Mouse (Mus musculus) thymus, postnatal 10 days (tissue): Measurements from ENCODE around the gene Mrpl34.

ENCODE experiments used
- DNase-seq, 2 experiments: peaks; one replicate each; pipeline ENCODE4 v3.0.0; 2021; ENCODE audit warnings: low spot score in 2 of 2

The Mrpl34 gene

GRCm38 (mm10) chr8:71495811-71496210 lies 31.1 kb downstream of the Mrpl34 start:
- DNase-seq = no peak

- no peak for DNase-seq
These were observed 31.7 kb downstream of the Mrpl34 start for GRCm38 (mm10) chr8:71496481-71496880.

- DNase-seq = no peak
These were observed 32.4 kb downstream of the Mrpl34 start for GRCm38 (mm10) chr8:71497077-71497645.

- DNase-seq = no peak
These were observed 33.2 kb downstream of the Mrpl34 start for GRCm38 (mm10) chr8:71497881-71498501.

- DNase-seq = no peak
These were observed 34.3 kb downstream of the Mrpl34 start for GRCm38 (mm10) chr8:71498816-71499690.

GRCm38 (mm10) chr8:71504349-71504748 lies 39.6 kb downstream of the Mrpl34 start:
- DNase-seq = no peak

GRCm38 (mm10) chr8:71505326-71505725 lies 40.6 kb downstream of the Mrpl34 start:
- DNase-seq = no peak

- no peak for DNase-seq
These were observed 41.2 kb downstream of the Mrpl34 start for GRCm38 (mm10) chr8:71505979-71506378.

GRCm38 (mm10) chr8:71507589-71508104 lies 42.9 kb downstream of the Mrpl34 start:
- peak; percentile 59 to 69 for DNase-seq

GRCm38 (mm10) chr8:71509316-71509715 lies 44.6 kb downstream of the Mrpl34 start:
- DNase-seq = no peak

- DNase-seq = no peak
These were observed 46.9 kb downstream of the Mrpl34 start, which contains the start of gene Plvap for GRCm38 (mm10) chr8:71511644-71512043. Gene Plvap (minus strand): TSS chr8:71511752.

GRCm38 (mm10) chr8:71513018-71513754 lies 48.4 kb downstream of the Mrpl34 start:
- DNase-seq = no peak

- DNase-seq = no peak
These were observed 50.3 kb downstream of the Mrpl34 start for GRCm38 (mm10) chr8:71515043-71515442.
